Mouse (Mus musculus) liver, embryonic 16.5 days (tissue): ENCODE data around the gene Muc4. TPM values are rescaled to one million over a fixed set of nuclear protein-coding genes. Genes with fewer than 3 reads are reported as not detected.

ENCODE experiments used
- ATAC-seq: fragments of 200-750 bp; cut with Nextera tagmentation; 2 replicates; pipeline ENCODE4 v1.8.0; 2017; ENCODE audit warnings: low read depth, mild to moderate bottlenecking, moderate number of reproducible peaks, moderate library complexity
- H3K27ac ChIP-seq: fragments of 300-500 bp; sonication (generic); 2 replicates; pipeline ENCODE4 v1.5.1; 2014; ENCODE audit warnings: mild to moderate bottlenecking, low read length
- H3K27me3 ChIP-seq: fragments of 300-500 bp; sonication (generic); 2 replicates; pipeline ENCODE4 v1.6.1; 2014; ENCODE audit warnings: low read depth, low read length, mixed read lengths; ENCODE audit not compliant: control insufficient read depth, insufficient read depth
- H3K36me3 ChIP-seq: fragments of 300-500 bp; sonication (generic); 2 replicates; pipeline ENCODE4 v1.6.1; 2014; ENCODE audit warnings: mild to moderate bottlenecking; ENCODE audit not compliant: control insufficient read depth, insufficient read depth
- H3K4me1 ChIP-seq: fragments of 300-500 bp; sonication (generic); 2 replicates; pipeline ENCODE4 v1.6.1; 2014; ENCODE audit warnings: low read depth, low read length, mixed read lengths; ENCODE audit not compliant: control insufficient read depth
- H3K4me2 ChIP-seq: fragments of 300-500 bp; sonication (generic); 2 replicates; pipeline ENCODE4 v1.6.1; 2014; ENCODE audit warnings: low read depth, low read length, mixed read lengths
- H3K4me3 ChIP-seq: fragments of 300-500 bp; sonication (generic); 2 replicates; pipeline ENCODE4 v1.5.1; 2014; ENCODE audit warnings: low read depth, mild to moderate bottlenecking, low read length
- H3K9ac ChIP-seq: fragments of 300-500 bp; sonication (generic); 2 replicates; pipeline ENCODE4 v1.6.1; 2014; ENCODE audit warnings: low read depth, low read length
- H3K9me3 ChIP-seq: fragments of 300-500 bp; sonication (generic); replicated peaks from 2 replicates; pipeline ENCODE4 v1.6.1; 2016; ENCODE audit warnings: low read length; ENCODE audit not compliant: control insufficient read depth
- WGBS: fragments of 180-500 bp; shearing (Covaris S2); extraction: QIAGEN DNeasy Blood & Tissue Kit; methylation state at CpG from one replicate; pipeline ENCODE4 v1.1.7; 2014; ENCODE audit not compliant: insufficient replicate concordance; 5-methylcytosine and 5-hydroxymethylcytosine counted together
- polyA plus RNA-seq: library from polyadenylated mRNA; unstranded; fragments of >200 nt; fragmentation: Nextera tagmentation; extraction: Ambion mirVana; gene quantifications from 2 replicates; pipeline ENCODE4 v1.2.1, GENCODE M21; 2015

Muc4 gene
- polyA plus RNA-seq, 1 experiment from 2014 or later: 0.70 TPM

DNA sequence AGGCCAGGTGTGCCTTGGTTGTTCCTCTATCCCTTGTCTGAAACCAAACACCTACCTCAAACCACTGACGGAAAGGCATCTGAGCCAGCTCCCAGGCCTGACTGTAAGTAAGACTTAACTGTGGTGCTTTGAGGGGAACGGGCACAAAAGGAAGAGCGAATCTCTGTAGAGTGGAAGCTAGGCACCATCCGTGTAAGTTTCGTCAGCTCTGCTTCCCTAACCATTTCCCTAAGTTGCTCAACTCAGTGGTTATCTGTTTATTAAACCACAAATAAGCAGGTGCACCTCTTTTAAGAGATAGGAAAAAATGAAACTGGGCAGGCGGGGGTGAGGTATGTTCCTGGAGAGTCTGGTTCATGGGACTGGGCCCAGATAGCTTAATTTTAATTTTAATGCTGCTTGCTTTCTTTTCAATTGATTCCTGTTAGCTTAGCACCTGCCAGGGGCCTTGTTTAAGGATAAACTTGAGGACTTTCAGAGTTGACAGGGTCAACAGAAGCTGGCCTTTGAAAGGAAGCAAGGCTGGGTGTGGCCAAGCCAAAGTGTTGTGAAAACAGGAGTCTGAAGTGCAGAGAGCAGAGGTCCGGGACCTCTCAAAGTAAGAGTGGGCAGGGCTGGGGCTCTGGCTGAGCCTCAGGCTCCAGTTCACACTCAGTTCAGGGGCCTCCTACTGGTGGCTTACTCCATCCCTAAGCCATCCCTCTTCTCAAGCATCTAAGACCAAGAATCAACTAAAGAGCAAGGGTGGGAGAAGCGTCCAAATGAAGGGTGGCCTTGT is 71.9 kb downstream of the Muc4 start:
- Histone ChIP-seq H3K36me3 (no peaks in the 10 kb centered on the region), H3K4me3 (no peak overlapping the region), H3K27ac (no peak overlapping the region), H3K4me2 (no peak overlapping the region), H3K4me1 (peaks cover 11% of the 10 kb centered on the region), H3K9me3 (no peaks in the 10 kb centered on the region), H3K27me3 (no peaks in the 10 kb centered on the region), H3K9ac (no peak overlapping the region)
- WGBS: 34% methylated on average over 8 of the region's 8 CpGs
- peak; percentile 74 for ATAC-seq

DNA sequence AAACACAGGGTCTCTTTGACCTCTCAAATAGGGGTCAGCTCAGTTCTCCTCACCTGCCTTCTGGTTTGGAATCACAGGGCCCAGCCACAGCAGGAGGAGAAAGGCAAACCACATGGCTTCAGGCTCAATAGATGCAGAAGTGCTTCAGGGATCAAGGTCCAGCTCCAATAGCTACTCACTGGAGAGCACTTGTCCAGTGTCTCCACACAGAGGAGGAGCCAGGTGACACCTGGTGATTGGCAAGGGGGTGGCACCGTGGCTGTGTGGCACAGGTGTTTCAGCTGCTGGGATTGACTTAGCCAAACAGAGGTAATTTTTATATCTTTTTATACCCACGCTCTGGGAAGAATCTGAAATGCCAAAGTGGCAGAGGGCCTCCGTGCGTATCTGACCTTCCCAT is 74.6 kb downstream of the Muc4 start, which contains the start of gene Smbd1:
Smbd1 (minus strand) TSS at position 157 of the 400 bp plus-strand sequence.
- no peaks in the 10 kb centered on the region for H3K9me3 ChIP-seq
- no peak within 1 kb of the TSS for H3K27ac ChIP-seq
- H3K4me2 ChIP-seq: no peak within 1 kb of the TSS
- ATAC-seq: no peak
- no peaks in the 10 kb centered on the region for H3K27me3 ChIP-seq
- H3K9ac ChIP-seq: no peak within 1 kb of the TSS
- H3K4me3 ChIP-seq: no peak within 1 kb of the TSS
- peaks cover 7% of the 10 kb centered on the region for H3K4me1 ChIP-seq
- H3K36me3 ChIP-seq: no peaks in the 10 kb centered on the region
- 66% methylated on average over 4 of the region's 4 CpGs for WGBS

DNA sequence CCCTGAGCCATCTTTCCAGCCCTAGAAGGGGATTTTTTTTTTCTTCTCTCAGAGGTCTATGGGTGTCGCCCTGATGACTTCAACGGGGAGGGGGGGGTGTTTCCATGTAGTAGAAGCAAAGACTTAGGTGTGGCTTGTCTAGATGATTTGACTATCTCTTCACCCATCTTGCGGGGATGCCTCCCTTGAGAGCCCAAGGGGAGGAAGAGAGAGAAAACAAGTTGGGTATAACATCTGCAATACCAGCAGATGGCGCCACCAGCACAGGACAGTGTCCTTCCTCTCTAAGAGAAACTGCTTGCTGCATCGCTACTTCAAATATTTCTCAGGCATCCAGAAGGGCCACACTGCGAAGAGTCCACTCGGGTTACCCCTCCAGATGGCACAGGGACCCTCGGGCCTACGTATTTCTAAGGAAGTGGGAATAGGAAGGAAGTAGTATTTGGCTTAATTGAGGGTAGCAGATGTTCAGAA is 77.2 kb downstream of the Muc4 start:
- Histone ChIP-seq H3K9ac (no peak overlapping the region), H3K4me2 (peak overlapping the region; percentile 36; the same call in 1 of the 2 replicates), H3K36me3 (no peaks in the 10 kb centered on the region), H3K27me3 (no peaks in the 10 kb centered on the region), H3K9me3 (no peaks in the 10 kb centered on the region), H3K27ac (no peak overlapping the region), H3K4me3 (no peak overlapping the region), H3K4me1 (peaks cover 2% of the 10 kb centered on the region)
- ATAC-seq: 0 out of 2 replicates have a peak, but pooled peaks have one; percentile 32
- under 1% methylated on average over 9 of the region's 9 CpGs for WGBS

GRCm38 (mm10) chr16:32813362-32813761 is 77.7 kb downstream of the Muc4 start:
- Histone ChIP-seq H3K9me3 (no peaks in the 10 kb centered on the region), H3K27ac (no peak overlapping the region), H3K9ac (no peak overlapping the region), H3K27me3 (no peaks in the 10 kb centered on the region), H3K4me3 (no peak overlapping the region), H3K4me1 (peaks cover under 1% of the 10 kb centered on the region), H3K36me3 (no peaks in the 10 kb centered on the region), H3K4me2 (peak overlapping the region; percentile 36; the same call in 1 of the 2 replicates)
- WGBS: 41% methylated on average over 9 of the region's 9 CpGs
- ATAC-seq: no peak

DNA sequence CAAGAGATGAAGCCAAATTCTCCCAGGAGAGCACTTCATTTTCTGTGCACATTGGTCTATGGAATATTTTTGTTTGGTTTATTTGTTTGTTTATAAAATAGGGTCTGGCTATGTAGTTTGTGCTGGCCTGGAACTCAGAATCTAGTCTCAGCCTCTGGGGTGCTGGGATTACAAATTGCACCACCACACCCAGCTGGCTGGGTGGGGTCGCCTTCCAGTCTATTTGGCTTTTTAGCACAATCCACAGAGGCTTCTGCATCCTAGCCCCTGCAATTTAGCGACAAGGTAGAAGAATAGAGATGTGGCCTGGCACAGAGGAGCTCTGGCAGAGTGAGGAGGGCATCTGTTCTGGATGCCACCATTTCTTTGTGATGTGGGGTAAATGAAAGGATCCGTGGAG is 78.1 kb downstream of the Muc4 start:
- H3K4me3 ChIP-seq: no peak overlapping the region
- no peak overlapping the region for H3K4me2 ChIP-seq
- no peak overlapping the region for H3K27ac ChIP-seq
- H3K27me3 ChIP-seq: no peaks in the 10 kb centered on the region
- no peak overlapping the region for H3K9ac ChIP-seq
- ATAC-seq: no peak
- WGBS: 61% methylated on average over 3 of the region's 3 CpGs
- H3K4me1 ChIP-seq: no peaks in the 10 kb centered on the region; the same call in 1 of the 2 replicates
- H3K9me3 ChIP-seq: no peaks in the 10 kb centered on the region
- no peaks in the 10 kb centered on the region for H3K36me3 ChIP-seq

GRCm38 (mm10) chr16:32814539-32814938 is 78.9 kb downstream of the Muc4 start:
- Histone ChIP-seq H3K27ac (no peak overlapping the region), H3K4me3 (peak overlapping the region; percentile 37), H3K4me1 (no peaks in the 10 kb centered on the region; the same call in 1 of the 2 replicates), H3K9ac (no peak overlapping the region; the same call in 1 of the 2 replicates), H3K4me2 (peak overlapping the region; percentile 54), H3K36me3 (no peaks in the 10 kb centered on the region), H3K27me3 (no peaks in the 10 kb centered on the region), H3K9me3 (no peaks in the 10 kb centered on the region)
- WGBS: 22% methylated on average over 14 of the region's 14 CpGs
- no peak for ATAC-seq

- Histone ChIP-seq H3K9ac (no peak overlapping the region), H3K4me3 (peak overlapping the region; percentile 37), H3K27me3 (no peaks in the 10 kb centered on the region), H3K4me2 (peak overlapping the region; percentile 54), H3K9me3 (no peaks in the 10 kb centered on the region), H3K27ac (no peak overlapping the region), H3K4me1 (no peaks in the 10 kb centered on the region; the same call in 1 of the 2 replicates), H3K36me3 (no peaks in the 10 kb centered on the region)
- ATAC-seq: no peak
- WGBS: 12% methylated on average over 6 of the region's 6 CpGs
Measured at GRCm38 (mm10) chr16:32815160-32815605, 79.5 kb downstream of the Muc4 start.

DNA sequence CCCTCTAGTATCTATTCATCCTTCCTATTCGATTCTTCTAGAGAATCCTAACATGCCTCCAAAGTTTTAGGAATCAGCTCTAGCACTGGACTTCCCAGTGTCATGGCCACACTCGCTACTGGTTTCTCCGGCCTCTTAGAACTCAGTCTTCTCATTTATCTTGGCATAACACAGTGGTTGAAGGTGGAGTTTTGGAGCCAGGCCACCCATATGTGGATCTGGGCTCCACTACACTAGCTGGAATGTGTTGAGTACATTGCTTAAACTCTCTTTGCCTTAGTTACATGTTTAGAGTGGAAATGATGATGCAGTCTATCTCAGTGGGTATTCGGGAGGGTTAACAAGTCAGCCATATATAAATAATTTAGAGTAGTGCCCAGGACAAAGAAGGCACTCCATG is 82.3 kb downstream of the Muc4 start:
- no peak overlapping the region for H3K9ac ChIP-seq
- H3K27me3 ChIP-seq: no peaks in the 10 kb centered on the region
- no peak overlapping the region for H3K4me2 ChIP-seq
- ATAC-seq: no peak
- H3K4me3 ChIP-seq: no peak overlapping the region
- H3K36me3 ChIP-seq: no peaks in the 10 kb centered on the region
- H3K27ac ChIP-seq: no peak overlapping the region
- no peaks in the 10 kb centered on the region; the same call in 1 of the 2 replicates for H3K4me1 ChIP-seq
- 69% methylated on average over 4 of the region's 4 CpGs for WGBS
- no peaks in the 10 kb centered on the region for H3K9me3 ChIP-seq

GRCm38 (mm10) chr16:32818441-32818840 is 82.8 kb downstream of the Muc4 start:
- WGBS: 73% methylated on average over 5 of the region's 5 CpGs
- Histone ChIP-seq H3K9ac (no peak overlapping the region), H3K36me3 (no peaks in the 10 kb centered on the region), H3K27me3 (no peaks in the 10 kb centered on the region), H3K9me3 (no peaks in the 10 kb centered on the region), H3K4me1 (no peaks in the 10 kb centered on the region; the same call in 1 of the 2 replicates), H3K4me3 (no peak overlapping the region), H3K4me2 (no peak overlapping the region), H3K27ac (no peak overlapping the region)
- no peak for ATAC-seq
